Mouse (Mus musculus) liver, embryonic 13.5 days (tissue): ENCODE results near the gene Zbbx. TPM values are rescaled to one million over a fixed set of nuclear protein-coding genes. Genes with fewer than 3 reads are reported as not detected.

Experiments
- ATAC-seq: fragments of 200-750 bp; cut with Nextera tagmentation; 2 replicates; pipeline ENCODE4 v1.8.0; 2017; ENCODE audit warnings: low read depth, mild to moderate bottlenecking, moderate number of reproducible peaks, moderate library complexity
- DNase-seq: peaks from one replicate; pipeline ENCODE4 v3.0.0; 2022
- H3K27ac ChIP-seq: fragments of 300-500 bp; sonication (generic); 2 replicates; pipeline ENCODE4 v1.5.1; 2015; ENCODE audit warnings: moderate library complexity, mild to moderate bottlenecking, inconsistent platforms
- H3K27me3 ChIP-seq: fragments of 300-500 bp; sonication (generic); 2 replicates; pipeline ENCODE4 v1.6.1; 2015; ENCODE audit warnings: mild to moderate bottlenecking, inconsistent platforms
- H3K36me3 ChIP-seq: fragments of 300-500 bp; sonication (generic); 2 replicates; pipeline ENCODE4 v1.6.1; 2015; ENCODE audit warnings: mild to moderate bottlenecking, inconsistent platforms
- H3K4me1 ChIP-seq: fragments of 300-500 bp; sonication (generic); replicated peaks from 2 replicates; pipeline ENCODE4 v1.6.1; 2015; ENCODE audit warnings: inconsistent platforms
- H3K4me2 ChIP-seq: fragments of 300-500 bp; sonication (generic); 2 replicates; pipeline ENCODE4 v1.6.1; 2015; ENCODE audit warnings: inconsistent platforms, mild to moderate bottlenecking, moderate library complexity
- H3K4me3 ChIP-seq: fragments of 300-500 bp; sonication (generic); replicated peaks from 2 replicates; pipeline ENCODE4 v1.5.1; 2015; ENCODE audit warnings: mild to moderate bottlenecking, inconsistent platforms
- H3K9ac ChIP-seq: fragments of 300-500 bp; sonication (generic); 2 replicates; pipeline ENCODE4 v1.6.1; 2015; ENCODE audit warnings: mild to moderate bottlenecking, inconsistent platforms
- H3K9me3 ChIP-seq: fragments of 300-500 bp; sonication (generic); replicated peaks from 2 replicates; pipeline ENCODE4 v1.6.1; 2016; ENCODE audit warnings: inconsistent platforms
- WGBS: fragments of 180-500 bp; shearing (Covaris S2); methylation state at CpG from one replicate; pipeline ENCODE4 v1.1.7; 2015; ENCODE audit not compliant: insufficient replicate concordance; 5-methylcytosine and 5-hydroxymethylcytosine counted together
- polyA plus RNA-seq: library from polyadenylated mRNA; unstranded; fragments of >200 nt; fragmentation: Nextera tagmentation; extraction: Ambion mirVana; gene quantifications from 2 replicates; pipeline ENCODE4 v1.2.1, GENCODE M21; 2015

The Zbbx gene
- not detected in 2 replicates for polyA plus RNA-seq

DNA sequence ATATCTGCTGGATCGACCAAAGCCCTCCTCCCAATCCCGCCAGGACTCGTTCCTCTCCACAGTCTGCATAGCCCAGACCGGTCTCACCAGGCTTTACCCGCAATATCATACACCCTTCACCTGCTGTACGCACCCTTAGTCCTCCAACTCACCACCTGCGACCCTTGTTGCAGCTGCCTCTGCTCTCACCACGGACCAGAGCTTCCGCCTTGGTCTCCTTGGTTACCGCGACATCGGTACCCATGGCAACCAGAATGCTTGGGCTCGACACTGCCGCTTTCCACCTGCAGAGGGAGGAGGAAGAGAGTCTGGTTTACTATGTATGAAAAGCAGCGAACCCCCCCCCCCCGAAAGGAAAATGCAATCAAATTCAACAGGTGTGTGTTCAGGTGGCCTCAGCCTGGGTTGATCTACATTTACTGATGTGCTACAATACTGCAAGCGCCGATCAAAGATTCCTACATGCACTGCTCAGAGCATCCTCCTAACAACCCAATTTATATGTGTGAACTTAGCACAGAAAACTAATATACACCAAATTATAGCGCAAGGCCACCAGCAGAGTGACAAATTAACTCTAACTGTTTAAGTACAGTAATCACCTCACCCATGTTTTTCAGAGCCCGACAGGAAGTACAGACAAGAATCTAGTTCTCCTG, at the start of gene Zbbx:
Gene Zbbx (minus strand): TSS at position 197 of the 659 bp plus-strand sequence.
- H3K27ac ChIP-seq = no peak within 1 kb of the TSS
- no peak within 1 kb of the TSS for H3K4me3 ChIP-seq

DNA sequence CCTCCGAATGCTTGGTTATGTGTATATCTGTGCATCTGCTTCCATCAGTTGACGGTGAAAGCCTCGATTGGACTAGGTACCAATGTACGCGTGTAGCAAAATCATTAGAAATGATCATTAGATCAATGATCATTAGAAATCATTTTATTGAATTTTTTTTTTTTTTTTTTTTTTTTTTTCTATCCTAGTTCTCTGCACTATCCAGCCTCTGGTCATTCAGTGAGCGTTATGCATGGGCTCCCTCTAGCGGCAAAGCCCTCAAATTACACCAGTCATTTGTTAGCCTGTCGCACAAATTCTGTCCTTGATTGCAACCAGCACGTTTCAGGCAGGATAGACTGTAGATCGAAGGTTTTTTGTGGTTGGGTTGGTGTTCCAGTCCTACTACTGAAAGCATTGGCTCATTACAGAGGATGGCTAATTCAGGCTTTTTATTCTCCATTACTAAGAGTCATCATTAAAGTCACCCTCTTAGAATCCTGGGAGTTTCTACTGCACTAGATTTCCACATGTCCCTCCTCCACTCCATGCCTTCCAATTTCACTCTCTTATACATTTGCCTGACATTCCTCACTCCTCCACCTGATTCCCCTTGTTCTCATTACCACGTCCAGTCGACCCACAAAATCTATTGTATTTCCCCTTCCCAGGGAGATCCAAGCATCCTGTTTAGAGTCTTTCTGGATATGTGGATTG, 38.1 kb upstream of the Zbbx start:
- no peaks in the 10 kb centered on the region for H3K36me3 ChIP-seq
- no peak overlapping the region for H3K27ac ChIP-seq
- no peaks in the 10 kb centered on the region for H3K4me1 ChIP-seq
- H3K9ac ChIP-seq = no peak overlapping the region
- DNase-seq = peak; percentile 3
- no peak overlapping the region for H3K4me3 ChIP-seq
- H3K9me3 ChIP-seq = no peaks in the 10 kb centered on the region
- H3K27me3 ChIP-seq = no peaks in the 10 kb centered on the region
- no peak overlapping the region for H3K4me2 ChIP-seq
- no peak for ATAC-seq
- 28% methylated on average over 12 of the region's 12 CpGs for WGBS

More for the DNA sequence above, at the start of gene Zbbx:
- Histone ChIP-seq H3K27me3 (no peaks in the 10 kb centered on the region), H3K36me3 (no peaks in the 10 kb centered on the region), H3K9me3 (no peaks in the 10 kb centered on the region), H3K4me1 (no peaks in the 10 kb centered on the region), H3K9ac (no peak within 1 kb of the TSS), H3K4me2 (0 out of 2 replicates have a peak within 1 kb of the TSS, but pooled peaks have one; percentile 8)
- no peak for ATAC-seq
- no peak for DNase-seq
- 17% methylated on average over 20 of the region's 20 CpGs for WGBS

DNA sequence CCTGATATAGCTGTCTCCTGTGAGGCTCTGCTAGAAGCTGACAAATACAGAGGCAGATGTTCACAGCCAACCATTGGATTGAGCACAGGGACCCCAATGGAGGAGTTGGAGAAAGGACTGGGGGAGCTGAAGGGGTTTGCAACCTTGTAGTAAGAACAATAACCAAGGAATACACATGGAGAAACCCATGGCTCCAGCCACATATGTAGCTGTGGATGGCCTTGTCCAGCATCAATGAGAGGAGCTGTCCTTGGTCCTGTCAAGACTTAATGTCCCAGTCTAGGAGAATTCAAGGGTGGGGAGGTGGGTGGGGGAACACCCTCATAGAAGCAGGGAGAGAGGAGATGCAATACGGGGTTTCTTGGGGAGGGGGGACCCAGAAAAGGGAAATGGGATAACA, 17.8 kb upstream of the Zbbx start:
- 37% methylated on average over 1 of the region's 1 CpGs for WGBS
- H3K9me3 ChIP-seq = no peaks in the 10 kb centered on the region
- no peaks in the 10 kb centered on the region for H3K4me1 ChIP-seq
- ATAC-seq (no peak), DNase-seq (no peak)
- no peak overlapping the region for H3K4me2 ChIP-seq
- no peak overlapping the region for H3K27ac ChIP-seq
- H3K36me3 ChIP-seq = no peaks in the 10 kb centered on the region
- H3K9ac ChIP-seq = no peak overlapping the region
- no peaks in the 10 kb centered on the region for H3K27me3 ChIP-seq
- no peak overlapping the region for H3K4me3 ChIP-seq

DNA sequence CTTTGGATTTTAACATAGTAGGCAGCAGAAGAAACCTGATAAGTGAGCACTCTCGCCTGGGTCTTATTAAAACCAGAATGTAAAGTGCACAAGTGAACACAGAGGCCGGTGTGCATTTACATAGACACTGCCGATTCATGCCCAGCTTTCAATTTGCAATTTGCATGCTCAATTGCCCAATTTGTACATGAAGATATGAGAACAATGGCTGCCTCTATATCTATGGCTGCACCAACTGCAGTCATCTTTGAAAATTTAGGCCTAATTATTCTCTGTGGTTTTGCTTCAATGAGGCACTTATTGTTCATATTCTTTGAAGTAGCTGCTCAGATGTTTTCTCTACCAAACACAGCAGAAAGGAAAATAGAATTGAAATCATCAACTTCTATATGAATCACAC, 23.0 kb downstream of the Zbbx start:
- Histone ChIP-seq H3K4me3 (no peak overlapping the region), H3K9me3 (no peaks in the 10 kb centered on the region), H3K4me2 (no peak overlapping the region), H3K9ac (no peak overlapping the region), H3K4me1 (no peaks in the 10 kb centered on the region), H3K36me3 (no peaks in the 10 kb centered on the region), H3K27ac (no peak overlapping the region), H3K27me3 (no peaks in the 10 kb centered on the region)
- DNase-seq (no peak), ATAC-seq (no peak)
- WGBS = 64% methylated on average over 3 of the region's 3 CpGs

DNA sequence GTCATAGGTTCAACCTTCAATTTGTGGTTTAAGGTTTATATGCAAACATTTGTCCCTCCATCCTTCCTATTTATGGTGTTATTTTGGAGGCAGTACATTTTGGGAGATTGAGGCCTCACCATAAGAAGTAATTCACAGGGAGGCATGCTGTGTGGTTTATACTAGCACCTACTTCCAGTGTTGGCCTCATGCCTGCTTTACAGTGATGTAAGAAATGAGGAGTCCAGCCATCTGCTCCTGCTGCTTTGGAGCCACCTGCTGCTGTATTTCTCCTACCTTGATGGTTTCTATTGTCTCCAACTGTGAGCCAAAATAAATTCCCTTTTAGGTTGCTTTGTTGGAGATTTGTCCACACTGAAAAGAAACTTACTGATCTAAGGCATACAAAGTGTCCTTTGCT, 60.0 kb downstream of the Zbbx start:
- H3K27me3 ChIP-seq = no peaks in the 10 kb centered on the region
- H3K9me3 ChIP-seq = no peaks in the 10 kb centered on the region
- no peak overlapping the region for H3K27ac ChIP-seq
- H3K4me2 ChIP-seq = no peak overlapping the region
- no peak for ATAC-seq
- no peak for DNase-seq
- H3K36me3 ChIP-seq = no peaks in the 10 kb centered on the region
- H3K4me3 ChIP-seq = no peak overlapping the region
- H3K4me1 ChIP-seq = no peaks in the 10 kb centered on the region
- no peak overlapping the region for H3K9ac ChIP-seq

DNA sequence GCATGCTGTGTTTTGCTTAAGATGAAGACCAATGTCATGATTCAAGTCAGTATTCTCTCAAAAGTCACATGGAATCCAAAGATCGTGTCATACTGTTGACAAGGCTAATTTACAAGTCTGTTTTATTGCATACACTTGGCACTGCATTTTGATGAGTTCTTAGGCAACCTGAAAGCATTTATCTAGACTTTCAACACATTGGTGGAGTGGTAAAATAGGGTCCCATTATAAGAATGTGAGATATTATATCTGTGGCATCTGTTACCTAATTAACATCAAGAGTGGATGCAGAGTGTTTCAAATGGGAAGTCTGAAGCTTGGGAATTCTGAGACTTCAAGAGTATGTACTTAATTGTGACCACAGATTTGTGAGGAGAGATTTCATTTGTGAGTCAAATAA, 79.1 kb downstream of the Zbbx start:
- no peak for DNase-seq
- WGBS = 46% methylated on average over 1 of the region's 1 CpGs
- H3K4me3 ChIP-seq = no peak overlapping the region
- no peak for ATAC-seq
- H3K36me3 ChIP-seq = no peaks in the 10 kb centered on the region
- H3K4me2 ChIP-seq = no peak overlapping the region
- no peak overlapping the region for H3K27ac ChIP-seq
- no peak overlapping the region for H3K9ac ChIP-seq
- H3K27me3 ChIP-seq = no peaks in the 10 kb centered on the region
- no peaks in the 10 kb centered on the region for H3K4me1 ChIP-seq
- 0 out of 2 replicates have a peak, but pooled peaks cover 3% of the 10 kb centered on the region for H3K9me3 ChIP-seq

DNA sequence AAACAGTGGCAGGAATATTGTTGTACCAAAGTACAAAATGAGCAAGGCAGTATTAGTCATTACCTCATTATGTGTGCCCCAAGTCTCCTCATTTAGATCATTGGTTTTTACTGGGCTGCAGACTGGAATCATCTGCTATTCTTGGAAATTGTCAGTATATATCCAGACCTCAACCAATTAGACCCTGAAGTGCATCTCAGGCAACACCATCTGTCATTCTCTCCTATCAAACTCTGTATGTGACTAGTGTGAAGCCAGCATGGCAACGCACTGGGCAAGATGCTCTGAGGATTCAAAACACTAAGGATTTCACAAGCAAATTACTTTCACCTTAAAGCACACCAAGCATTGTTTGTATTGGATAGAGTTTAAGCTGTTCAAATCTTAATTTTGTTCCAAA, 85.9 kb downstream of the Zbbx start:
- Histone ChIP-seq H3K9me3 (no peaks in the 10 kb centered on the region), H3K4me2 (no peak overlapping the region), H3K4me1 (no peaks in the 10 kb centered on the region), H3K4me3 (no peak overlapping the region), H3K27me3 (no peaks in the 10 kb centered on the region), H3K36me3 (no peaks in the 10 kb centered on the region), H3K9ac (no peak overlapping the region), H3K27ac (no peak overlapping the region)
- WGBS = 46% methylated on average over 1 of the region's 1 CpGs
- DNase-seq = no peak
- ATAC-seq = no peak

DNA sequence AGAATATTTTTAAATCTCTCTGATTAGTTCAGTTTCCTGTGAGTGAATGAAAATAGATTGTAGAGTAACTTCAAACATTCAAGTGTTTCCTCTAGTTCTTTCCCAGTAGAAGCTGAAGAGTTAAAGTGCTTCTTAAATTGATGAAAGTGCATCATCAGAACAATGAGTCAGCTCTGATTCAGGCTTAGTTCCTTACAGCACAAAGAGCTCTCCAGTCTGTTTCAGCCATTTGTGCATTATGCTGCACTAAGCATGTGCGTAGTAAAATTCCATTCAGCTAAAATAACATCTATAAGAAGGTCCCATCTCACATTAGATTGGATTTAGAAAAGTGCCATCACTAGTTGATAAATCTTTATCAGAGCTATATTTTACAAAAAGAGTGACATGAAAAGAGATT, 155.1 kb downstream of the Zbbx start:
- DNase-seq = no peak
- no peak for ATAC-seq
- no peaks in the 10 kb centered on the region for H3K4me1 ChIP-seq
- no peak overlapping the region for H3K27ac ChIP-seq
- H3K4me2 ChIP-seq = no peak overlapping the region
- no peaks in the 10 kb centered on the region for H3K9me3 ChIP-seq
- H3K36me3 ChIP-seq = no peaks in the 10 kb centered on the region
- H3K27me3 ChIP-seq = no peaks in the 10 kb centered on the region
- H3K4me3 ChIP-seq = no peak overlapping the region
- WGBS = 44% methylated on average over 1 of the region's 1 CpGs
- no peak overlapping the region for H3K9ac ChIP-seq

Other genes starting within 250 kb of the Zbbx start
- not detected in 2 replicates for gene Serpini2, start 105.0 kb upstream of the Zbbx start, polyA plus RNA-seq